Mouse (Mus musculus): ENCODE data around the gene Nfatc2.

- TF ChIP-seq CTCF (IDR thresholded peaks at IDR 0.05; ENCODE audit: low read depth) (no peak), EP300 (IDR thresholded peaks at IDR 0.05; ENCODE audit: low read depth) (no peak)
Observed at GRCm38 (mm10) chr2:168600750-168601490, 537 bp downstream of the Nfatc2 start.

Measured in heart, postnatal 0 days (tissue).